Mouse (Mus musculus) common myeloid progenitor, adult 5-6 weeks (primary cell): ENCODE measurements around the gene Padi2. TPM values are rescaled to one million over a fixed set of nuclear protein-coding genes. Genes with fewer than 3 reads are reported as not detected.

Experiments
- ATAC-seq: replicated peaks from 2 replicates; pipeline ENCODE4 v1.8.0; 2016; ENCODE audit warnings: low read depth, mild to moderate bottlenecking, moderate TSS enrichment, inconsistent platforms; ENCODE audit not compliant: poor library complexity, severe bottlenecking
- total RNA-seq: library from RNA; stranded (forward); fragments of 200-1000, 187-1606 nt; gene quantifications from 2 replicates; pipeline ENCODE4 v1.2.3, GENCODE M21; 2017

Gene Padi2
- total RNA-seq, result 14.5 and 17.0 TPM in 2 replicates

- peak; percentile 53 for ATAC-seq
These were observed at the start of gene Padi2 for GRCm38 (mm10) chr4:140906076-140906826. Padi2 (plus strand) TSS chr4:140906344.

GRCm38 (mm10) chr4:140857041-140857440 is 49.1 kb upstream of the Padi2 start:
- peak; percentile 16; the same call in 1 of the 2 replicates for ATAC-seq

- ATAC-seq, result no peak
These were observed 48.3 kb upstream of the Padi2 start for GRCm38 (mm10) chr4:140857813-140858212.

GRCm38 (mm10) chr4:140859291-140859690 is 46.9 kb upstream of the Padi2 start:
- ATAC-seq, result no peak

GRCm38 (mm10) chr4:140860125-140860766 is 45.9 kb upstream of the Padi2 start:
- peak; percentile 90 for ATAC-seq

- ATAC-seq, result no peak
These were observed 45.4 kb upstream of the Padi2 start for GRCm38 (mm10) chr4:140860767-140861147.

GRCm38 (mm10) chr4:140862036-140862650 is 44.0 kb upstream of the Padi2 start:
- ATAC-seq, result no peak

- peak; percentile 64 for ATAC-seq
These were observed 37.5 kb upstream of the Padi2 start for GRCm38 (mm10) chr4:140868484-140869190.

- no peak for ATAC-seq
These were observed 36.2 kb upstream of the Padi2 start for GRCm38 (mm10) chr4:140869945-140870344.

GRCm38 (mm10) chr4:140870876-140871275 is 35.3 kb upstream of the Padi2 start:
- no peak for ATAC-seq

GRCm38 (mm10) chr4:140871376-140871775 is 34.8 kb upstream of the Padi2 start:
- ATAC-seq, result no peak

- ATAC-seq, result peak; percentile 40
These were observed 34.1 kb upstream of the Padi2 start for GRCm38 (mm10) chr4:140871851-140872685.

GRCm38 (mm10) chr4:140872686-140872992 is 33.5 kb upstream of the Padi2 start:
- ATAC-seq, result no peak

GRCm38 (mm10) chr4:140873011-140873410 is 33.1 kb upstream of the Padi2 start:
- no peak for ATAC-seq

GRCm38 (mm10) chr4:140876161-140876560 is 30.0 kb upstream of the Padi2 start:
- ATAC-seq, result no peak

GRCm38 (mm10) chr4:140876681-140877080 is 29.5 kb upstream of the Padi2 start:
- no peak for ATAC-seq

- ATAC-seq, result no peak
These were observed 28.7 kb upstream of the Padi2 start for GRCm38 (mm10) chr4:140877441-140877840.

GRCm38 (mm10) chr4:140878655-140879054 is 27.5 kb upstream of the Padi2 start:
- ATAC-seq, result no peak

- no peak for ATAC-seq
These were observed 27.0 kb upstream of the Padi2 start for GRCm38 (mm10) chr4:140879116-140879515.

- peak; percentile 56 for ATAC-seq
These were observed 26.4 kb upstream of the Padi2 start for GRCm38 (mm10) chr4:140879739-140880138.
